ENCODE assay signal across 7 mouse cellular contexts in the genomic region with DNA sequence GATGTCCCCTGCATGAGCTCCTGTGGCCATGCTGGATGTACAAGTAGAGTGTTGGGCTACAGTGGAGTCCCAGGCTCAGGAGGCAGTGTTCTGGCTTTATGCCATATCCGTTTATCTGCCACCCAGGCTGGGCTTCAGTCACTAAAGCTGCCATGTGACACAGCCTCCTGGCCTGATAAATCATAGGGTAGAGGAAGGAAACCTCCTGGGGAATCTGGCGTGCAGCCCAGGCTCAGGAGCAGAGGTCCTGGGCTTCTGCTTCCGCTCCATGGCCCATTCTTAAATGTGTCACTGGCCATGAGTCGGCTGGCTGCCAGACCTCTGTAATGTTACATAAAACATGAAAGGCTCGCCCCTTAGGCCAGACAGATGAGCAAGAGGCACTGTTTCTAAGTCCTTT. TPM values are rescaled to one million over a fixed set of nuclear protein-coding genes. Genes with fewer than 3 reads are reported as not detected.
DNase-seq lines count a peak whose midpoint lies in the region; ATAC-seq and TF ChIP-seq lines count a peak whose summit lies in the region.

No protein-coding gene starts in this region.

- WGBS in intestine, postnatal 0 days, result 15% methylated on average over 5 of the region's 5 CpGs
- WGBS in limb, embryonic 14.5 days, result 17% methylated on average over 5 of the region's 5 CpGs
- WGBS in neural tube, embryonic 15.5 days, result 21% methylated on average over 5 of the region's 5 CpGs

- H3K9ac ChIP-seq in intestine, postnatal 0 days (ENCODE audit: low read depth, low read length), result no peak overlapping the region
- H3K9ac ChIP-seq in limb, embryonic 14.5 days (ENCODE audit: low read depth, low read length, severe bottlenecking), result no peak overlapping the region
- H3K9ac ChIP-seq in neural tube, embryonic 15.5 days (replicated peaks), result no peak overlapping the region

- H3K4me2 ChIP-seq in intestine, postnatal 0 days (replicated peaks; ENCODE audit: low read depth), result no peak overlapping the region
- no peak overlapping the region for H3K4me2 ChIP-seq in limb, embryonic 14.5 days (replicated peaks; ENCODE audit: low read depth, low read length, severe bottlenecking)
- H3K4me2 ChIP-seq in neural tube, embryonic 15.5 days, result no peak overlapping the region

- no peak for TF ChIP-seq POLR2A in limb, embryonic 14.5 days (IDR thresholded peaks at IDR 0.05; ENCODE audit: borderline replicate concordance, extremely low read depth, insufficient read depth, insufficient read length)

- H3K4me3 ChIP-seq in intestine, postnatal 0 days (ENCODE audit: low read depth, low read length), result no peak overlapping the region
- H3K4me3 ChIP-seq in limb, embryonic 14.5 days (replicated peaks; ENCODE audit: low read length), result no peak overlapping the region
- H3K4me3 ChIP-seq in neural tube, embryonic 15.5 days (replicated peaks), result no peak overlapping the region

- peak; percentile 78 for ATAC-seq in cerebellum, adult (ENCODE audit: insufficient number of reproducible peaks, low FRiP score, low TSS enrichment)
- ATAC-seq in intestine, postnatal 0 days, result peak; percentile 32
- ATAC-seq in limb, embryonic 14.5 days (ENCODE audit: low FRiP score, low read depth), result no peak; the same call in 1 of the 2 replicates
- peak; percentile 80 for ATAC-seq in neural tube, embryonic 15.5 days (ENCODE audit: low FRiP score)

- no peaks in the 10 kb centered on the region for H3K9me3 ChIP-seq in intestine, postnatal 0 days (ENCODE audit: control insufficient read depth)
- H3K9me3 ChIP-seq in limb, embryonic 14.5 days (ENCODE audit: control insufficient read depth, low read length), result no peaks in the 10 kb centered on the region
- H3K9me3 ChIP-seq in neural tube, embryonic 15.5 days (replicated peaks), result no peaks in the 10 kb centered on the region

- H3K4me1 ChIP-seq in intestine, postnatal 0 days (replicated peaks; ENCODE audit: control insufficient read depth, insufficient read depth, low read length), result peaks cover 14% of the 10 kb centered on the region
- peaks cover 26% of the 10 kb centered on the region for H3K4me1 ChIP-seq in limb, embryonic 14.5 days (ENCODE audit: control insufficient read depth, insufficient read depth, low read length)
- peaks cover 37% of the 10 kb centered on the region for H3K4me1 ChIP-seq in neural tube, embryonic 15.5 days

- H3K27me3 ChIP-seq in intestine, postnatal 0 days (replicated peaks; ENCODE audit: control insufficient read depth, insufficient read depth, low read length), result no peaks in the 10 kb centered on the region
- H3K27me3 ChIP-seq in limb, embryonic 14.5 days (ENCODE audit: control insufficient read depth, insufficient read depth, low read length), result no peaks in the 10 kb centered on the region
- H3K27me3 ChIP-seq in neural tube, embryonic 15.5 days (replicated peaks), result no peaks in the 10 kb centered on the region

- intact Hi-C loops in gastrocnemius, postnatal 36 days (cut with DNase I), result no loop called here

- TF ChIP-seq CTCF in intestine, postnatal 0 days (IDR thresholded peaks at IDR 0.05; ENCODE audit: low read depth), result no peak

- DNase-seq in adrenal gland, adult (ENCODE audit: inconsistent age in 2 of 2, low spot score in 1 of 2), result peak; percentile 94 to 97
- peak; percentile 79 to 83 for DNase-seq in gastrocnemius, postnatal 36 days
- DNase-seq in limb, embryonic 14.5 days (ENCODE audit: low spot score), result peak; percentile 70
- peak; percentile 45 to 70 for DNase-seq in urinary bladder, adult 18-20 months (ENCODE audit: low spot score in 2 of 2)

- no peaks in the 10 kb centered on the region; the same call in 1 of the 2 replicates for H3K36me3 ChIP-seq in intestine, postnatal 0 days (ENCODE audit: control insufficient read depth, insufficient read depth)
- H3K36me3 ChIP-seq in limb, embryonic 14.5 days (ENCODE audit: control insufficient read depth, insufficient read depth, low read length), result no peaks in the 10 kb centered on the region
- no peaks in the 10 kb centered on the region for H3K36me3 ChIP-seq in neural tube, embryonic 15.5 days

- peak overlapping the region; percentile 15; the same call in 1 of the 2 replicates for H3K27ac ChIP-seq in intestine, postnatal 0 days (ENCODE audit: low read depth, low read length)
- H3K27ac ChIP-seq in limb, embryonic 14.5 days (replicated peaks; ENCODE audit: low read depth, low read length), result no peak overlapping the region
- peak overlapping the region; percentile 68 for H3K27ac ChIP-seq in neural tube, embryonic 15.5 days (replicated peaks)

RNA-seq across cellular contexts. Expression of gene 1700029H14Rik, which starts 31.3 kb away (rescaled TPM):
- not detected for total RNA-seq in gastrocnemius, postnatal 36 days (2021)
- not detected in 2 replicates for polyA plus RNA-seq in intestine, postnatal 0 days (2015; fragmentation: Nextera tagmentation; extraction: Ambion mirVana)
- polyA plus RNA-seq in limb, embryonic 14.5 days (2012; rRNA removed), result not detected in 2 replicates
- polyA plus RNA-seq in limb, embryonic 14.5 days (2014; fragmentation: Nextera tagmentation; extraction: Ambion mirVana), result not detected in 2 replicates
- polyA plus RNA-seq in neural tube, embryonic 15.5 days (2015; fragmentation: Nextera tagmentation; extraction: Ambion mirVana), result not detected in 2 replicates

RNA-seq across cellular contexts. Expression of gene Gas6, which starts 36.7 kb away (rescaled TPM):
- 10 to 100 TPM; 55.1 to 58.8 TPM for total RNA-seq in gastrocnemius, postnatal 36 days (2021)
- 75.6 and 77.3 TPM in 2 replicates for polyA plus RNA-seq in intestine, postnatal 0 days (2015; fragmentation: Nextera tagmentation; extraction: Ambion mirVana)
- 44.7 and 48.6 TPM in 2 replicates for polyA plus RNA-seq in limb, embryonic 14.5 days (2012; rRNA removed)
- polyA plus RNA-seq in limb, embryonic 14.5 days (2014; fragmentation: Nextera tagmentation; extraction: Ambion mirVana), result 31.1 and 32.7 TPM in 2 replicates
- polyA plus RNA-seq in neural tube, embryonic 15.5 days (2015; fragmentation: Nextera tagmentation; extraction: Ambion mirVana), result 59.1 and 88.5 TPM in 2 replicates
